Mouse (Mus musculus) CH12.LX (cell line): Measurements from ENCODE around the gene Hps3. TPM values are rescaled to one million over a fixed set of nuclear protein-coding genes. Genes with fewer than 3 reads are reported as not detected.
"Not testable (repeated sequence)": the region's sequence is repeated elsewhere in the genome, so short reads cannot be mapped to it uniquely, and the experiment has no call there.

Source experiments
- DNase-seq: peaks from one replicate; pipeline ENCODE4 v3.0.0-alpha.2; 2013; ENCODE audit errors: extremely low read depth
- H3K27ac ChIP-seq: 2 replicates; pipeline ENCODE4 v1.5.1; 2012; ENCODE audit warnings: low read depth, mild to moderate bottlenecking, control low read depth, moderate library complexity; ENCODE audit not compliant: insufficient read depth
- H3K27me3 ChIP-seq: replicated peaks from 2 replicates; pipeline ENCODE3; 2012; ENCODE audit warnings: inconsistent platforms
- H3K36me3 ChIP-seq, 2 experiments: replicated peaks in 1 of 2; 2 replicates each; pipeline versions ENCODE3 to v1.6.1; 2012; ENCODE audit warnings: inconsistent platforms in 1 of 2, low read length in 1 of 2, mild to moderate bottlenecking in 1 of 2, mixed read lengths in 1 of 2, moderate library complexity in 1 of 2; ENCODE audit not compliant: control insufficient read depth in 1 of 2, insufficient read depth in 1 of 2
- H3K4me1 ChIP-seq, 2 experiments: 2 replicates each; pipeline ENCODE4 v1.6.1; 2012; ENCODE audit warnings: inconsistent platforms in 1 of 2, moderate library complexity in 1 of 2; ENCODE audit not compliant: insufficient read depth in 2 of 2, control insufficient read depth in 1 of 2
- H3K4me2 ChIP-seq: 2 replicates; pipeline ENCODE4 v1.6.1; 2012; ENCODE audit warnings: low read depth, mild to moderate bottlenecking, control low read depth; ENCODE audit not compliant: poor library complexity, insufficient read depth, severe bottlenecking
- H3K4me3 ChIP-seq, 3 experiments: fragments of 150-350 bp in 1 of 3; sonication (generic) in 1 of 3; replicated peaks in 1 of 3; 2 replicates each; pipeline versions ENCODE3 to v1.5.1; 2011 to 2012; ENCODE audit warnings: low read depth in 2 of 3, low read length in 2 of 3, mild to moderate bottlenecking in 2 of 3, moderate library complexity in 2 of 3, control low read depth in 1 of 3, improper control_type of control experiment in 1 of 3, inconsistent platforms in 1 of 3, mixed read lengths in 1 of 3; ENCODE audit not compliant: poor library complexity in 1 of 3
- H3K79me2 ChIP-seq: replicated peaks from 2 replicates; pipeline ENCODE4 v1.6.1; 2012; ENCODE audit warnings: mild to moderate bottlenecking, moderate library complexity; ENCODE audit not compliant: control insufficient read depth, poor library complexity, insufficient read depth, severe bottlenecking; ENCODE audit errors: extremely low read depth
- H3K9ac ChIP-seq: 2 replicates; pipeline ENCODE4 v1.6.1; 2012; ENCODE audit warnings: low read depth, mild to moderate bottlenecking, control low read depth, moderate library complexity; ENCODE audit not compliant: insufficient read depth
- H3K9me3 ChIP-seq: replicated peaks from 2 replicates; pipeline ENCODE3; 2012; ENCODE audit warnings: low read length, inconsistent platforms, mixed read lengths
- CHD1 ChIP-seq: IDR thresholded peaks from 2 replicates; pipeline ENCODE4 v1.6.1; 2012; ENCODE audit warnings: low read depth, low read length, improper control_type of control experiment, inconsistent platforms
- CTCF ChIP-seq, 2 experiments: IDR thresholded peaks in 1 of 2; conservative IDR thresholded peaks in 1 of 2; 2 replicates each; pipeline ENCODE4 v1.5.1; 2011 to 2012; ENCODE audit warnings: low read depth in 2 of 2, low read length in 2 of 2, improper control_type of control experiment in 1 of 2, inconsistent platforms in 1 of 2, mild to moderate bottlenecking in 1 of 2, moderate library complexity in 1 of 2
- EP300 ChIP-seq: IDR thresholded peaks from 2 replicates; pipeline ENCODE4 v1.6.1; 2011; ENCODE audit warnings: low read length, improper control_type of control experiment
- IRF4 ChIP-seq: IDR thresholded peaks from 2 replicates; pipeline ENCODE4 v1.6.1; 2014; ENCODE audit warnings: low read depth, mild to moderate bottlenecking, inconsistent platforms, low read length, improper control_type of control experiment
- MAFK ChIP-seq: IDR thresholded peaks from 2 replicates; pipeline ENCODE4 v1.6.1; 2011; ENCODE audit warnings: low read length, improper control_type of control experiment; ENCODE audit not compliant: insufficient replicate concordance
- MEF2A ChIP-seq: IDR thresholded peaks from 2 replicates; pipeline ENCODE4 v1.6.1; 2014; ENCODE audit warnings: low read depth, mild to moderate bottlenecking, inconsistent platforms, low read length, improper control_type of control experiment, borderline replicate concordance
- POLR2AphosphoS2 ChIP-seq: IDR thresholded peaks from 2 replicates; pipeline ENCODE4 v1.6.1; 2011; ENCODE audit warnings: low read depth, low read length, improper control_type of control experiment
- SIN3A ChIP-seq: IDR thresholded peaks from 2 replicates; pipeline ENCODE4 v1.6.1; 2012; ENCODE audit warnings: low read length, improper control_type of control experiment, inconsistent platforms
- UBTF ChIP-seq: IDR thresholded peaks from 2 replicates; pipeline ENCODE4 v1.6.1; 2012; ENCODE audit warnings: low read depth, mild to moderate bottlenecking, inconsistent platforms, low read length, improper control_type of control experiment, moderate library complexity
- dilution Hi-C: fragments of 300-500 bp; cut with MboI; formaldehyde crosslinking; loops from 2 replicates; pipeline ENCODE4 v1.14.3; 2020; ENCODE audit warnings: low sequenced_read_pairs; ENCODE audit not compliant: extremely low pct_unique_long_range_greater_than_20kb, extremely low pct_ligation_motif_present
- in situ Hi-C: fragments of 300-500 bp; cut with MboI; formaldehyde crosslinking; loops from 3 replicates; pipeline ENCODE4 v1.14.3; 2019; ENCODE audit warnings: low sequenced_read_pairs, low pct_ligation_motif_present, low pct_unique_long_range_greater_than_20kb, mixed read lengths
- polyA plus RNA-seq: library from polyadenylated mRNA; unstranded; fragments of >175 nt; gene quantifications from 2 replicates; pipeline ENCODE4 v1.2.1, GENCODE M21; 2012; ENCODE audit warnings: low read depth; ENCODE audit not compliant: insufficient read length
- total RNA-seq, 2 experiments: library from RNA; depleted of rRNA; stranded (reverse); fragments of 300-350 nt in 1 of 2; fragments of >200 nt in 1 of 2; gene quantifications; 2 replicates each; pipeline ENCODE4 v1.2.3; 2012 to 2014

Hps3 gene
- total and polyA plus RNA-seq, 3 experiments: 18.2 to 37.3 (median 31.8) TPM

DNA sequence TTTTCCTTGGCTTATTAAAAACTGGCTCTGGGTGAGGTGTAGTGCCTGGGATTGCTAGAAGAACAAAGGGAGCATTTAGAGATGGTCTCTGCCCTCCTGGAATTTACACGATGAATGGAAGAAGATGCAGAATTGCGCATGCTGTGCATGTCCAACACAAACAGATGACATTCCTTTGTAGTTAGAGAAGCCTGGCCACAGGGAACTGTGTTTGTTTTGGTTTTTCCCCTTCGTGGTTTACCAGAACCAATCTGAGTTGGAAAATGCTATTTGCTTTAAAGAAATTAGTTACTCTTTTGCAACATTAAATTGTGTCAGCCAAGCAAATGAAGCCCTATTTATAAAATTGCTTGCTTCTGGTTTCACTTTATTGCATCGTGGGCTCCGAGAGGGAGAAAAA lies 78.2 kb downstream of the Hps3 start, which contains the start of gene Cp:
Cp (plus strand) TSS at position 170 of the 400 bp plus-strand sequence.
- Histone ChIP-seq H3K36me3 (no peaks in the 10 kb centered on the region), H3K4me1 (peaks cover 6 to 13% of the 10 kb centered on the region in 2 experiments; a peak in 3 of 4 replicates), H3K9me3 (no peaks in the 10 kb centered on the region), H3K4me3 (peak within 1 kb of the TSS in 2 of 3 experiments; percentile 20 to 35), H3K79me2 (peaks cover 3% of the 10 kb centered on the region; the same call in 1 of the 2 replicates), H3K4me2 (peak within 1 kb of the TSS; percentile 70), H3K9ac (peak within 1 kb of the TSS; percentile 74), H3K27me3 (no peaks in the 10 kb centered on the region), H3K27ac (no peak within 1 kb of the TSS)
- DNase-seq: no peak
- dilution Hi-C loops (no loop called here), in situ Hi-C loops (no loop called here)
- 0 out of 2 replicates have a peak, but pooled peaks have one; percentile 19 for TF ChIP-seq IRF4
- TF ChIP-seq CHD1: no peak

DNA sequence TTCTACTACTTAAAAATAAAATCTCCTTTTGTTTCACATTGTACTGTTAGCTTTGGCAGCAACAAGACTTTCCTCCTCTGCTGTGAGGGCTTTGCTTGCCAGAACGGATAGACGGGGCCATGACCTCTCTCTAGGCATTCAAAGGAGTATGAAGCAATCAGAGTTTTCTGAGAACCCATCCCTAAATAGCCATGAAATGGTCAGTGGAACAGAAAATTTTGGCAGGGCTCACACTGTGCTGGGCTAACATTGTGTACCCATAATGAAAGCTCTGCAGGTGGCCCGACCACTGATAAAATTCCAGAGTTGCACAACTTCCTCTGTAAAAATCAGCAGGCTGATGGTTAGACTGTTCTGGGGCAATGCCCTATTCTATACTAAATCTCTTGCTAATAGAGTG lies 81.2 kb downstream of the Hps3 start:
- H3K27ac ChIP-seq: no peak overlapping the region
- peak overlapping the region; percentile 60; the same call in 1 of the 2 replicates for H3K4me2 ChIP-seq

DNA sequence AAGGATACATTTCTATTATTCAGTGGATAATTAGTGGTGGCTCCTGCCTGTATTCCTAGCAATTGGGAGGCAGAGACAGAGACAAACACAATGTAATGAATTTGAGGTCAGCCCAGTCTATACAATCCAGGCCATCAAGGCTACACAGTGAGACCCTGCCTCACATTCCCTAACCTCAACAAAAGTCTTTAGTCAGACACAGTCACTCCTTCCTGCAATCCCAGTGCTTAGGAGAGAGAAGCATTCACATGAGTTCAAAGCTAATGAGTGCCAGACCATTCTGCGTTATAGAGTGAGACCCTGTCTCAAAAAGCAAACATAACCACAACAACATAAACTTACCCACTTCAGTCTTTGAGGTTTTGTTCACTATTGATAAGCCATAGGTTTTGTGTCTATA lies 81.7 kb downstream of the Hps3 start:
- no peak overlapping the region for H3K9ac ChIP-seq
- in situ Hi-C loops (no loop called here), dilution Hi-C loops (no loop called here)
- H3K4me2 ChIP-seq: no peak overlapping the region
- no peaks in the 10 kb centered on the region for H3K9me3 ChIP-seq
- no peaks in the 10 kb centered on the region for H3K79me2 ChIP-seq
- no peaks in the 10 kb centered on the region for H3K36me3 ChIP-seq
- DNase-seq: no peak
- peaks cover 14 to 20% of the 10 kb centered on the region in 2 experiments; a peak in 3 of 4 replicates for H3K4me1 ChIP-seq
- H3K27ac ChIP-seq: no peak overlapping the region
- H3K27me3 ChIP-seq: no peaks in the 10 kb centered on the region
- TF ChIP-seq POLR2AphosphoS2: no peak
- no peak for TF ChIP-seq MAFK
- no peak for TF ChIP-seq CTCF (conservative IDR thresholded peaks at IDR 0.05 in 1 of 2, IDR thresholded peaks at IDR 0.05 in 1 of 2; ENCODE audit: low read depth in 2 of 2, low read length in 2 of 2)
- TF ChIP-seq SIN3A: no peak
- H3K4me3 ChIP-seq: no peak overlapping the region

More for the DNA sequence above, 81.2 kb downstream of the Hps3 start:
- Histone ChIP-seq H3K9me3 (no peaks in the 10 kb centered on the region), H3K4me1 (peaks cover 11 to 16% of the 10 kb centered on the region in 2 experiments; a peak in 3 of 4 replicates), H3K9ac (peak overlapping the region; percentile 24; the same call in 1 of the 2 replicates), H3K4me3 (no peak overlapping the region), H3K79me2 (peaks cover 1% of the 10 kb centered on the region; the same call in 1 of the 2 replicates), H3K36me3 (no peaks in the 10 kb centered on the region), H3K27me3 (no peaks in the 10 kb centered on the region)
- TF ChIP-seq EP300 (peak; percentile 45; the same call in 1 of the 2 replicates), IRF4 (no peak; the same call in 1 of the 2 replicates), CHD1 (0 out of 2 replicates have a peak, but pooled peaks have one; percentile 3), UBTF (no peak), MEF2A (peak; percentile 13; the same call in 1 of the 2 replicates), MAFK (no peak)
- dilution Hi-C loops (no loop called here), in situ Hi-C loops (no loop called here)
- DNase-seq: no peak

DNA sequence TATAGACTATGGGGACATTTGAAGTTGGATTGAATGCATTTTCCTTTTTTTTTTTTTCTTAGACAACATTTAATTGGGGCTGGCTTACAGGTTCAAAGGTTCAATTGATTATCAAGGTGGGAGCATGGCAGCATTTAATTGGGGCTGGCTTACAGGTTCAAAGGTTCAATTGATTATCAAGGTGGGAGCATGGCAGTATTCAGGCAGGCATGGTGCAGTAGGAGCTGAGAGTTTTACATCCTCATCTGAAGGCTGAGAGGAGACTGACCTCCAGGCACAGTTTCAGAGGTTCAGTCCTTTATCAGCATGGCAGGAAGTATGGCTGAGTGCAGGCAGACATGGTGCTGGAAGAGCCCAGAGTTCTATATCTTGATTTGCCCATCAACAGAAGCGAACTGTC lies 85.7 kb downstream of the Hps3 start:
- H3K79me2 ChIP-seq, H3K9me3 ChIP-seq, H3K4me3 ChIP-seq, H3K9ac ChIP-seq, H3K36me3 ChIP-seq, H3K27ac ChIP-seq, in situ Hi-C loops, H3K27me3 ChIP-seq, H3K4me2 ChIP-seq, DNase-seq, dilution Hi-C loops: not testable (repeated sequence)
- H3K4me1 ChIP-seq: peaks cover 15 to 17% of the 10 kb centered on the region in 2 experiments; a peak in 3 of 4 replicates
